Mouse (Mus musculus) cerebellum, postnatal 25 days (tissue): ENCODE data around the gene Tgif2.
"Not testable (repeated sequence)": the region's sequence is repeated elsewhere in the genome, so short reads cannot be mapped to it uniquely, and the experiment has no call there.

Experiments used
- DNase-seq, 2 experiments: peaks; one replicate each; pipeline ENCODE4 v3.0.0; 2021; ENCODE audit warnings: mixed read lengths in 2 of 2

Gene Tgif2

GRCm38 (mm10) chr2:156839319-156840191 lies at the start of gene Tgif2:
Gene Tgif2, plus strand, starts transcription at chr2:156840007.
- peak in 1 of 2 experiments; percentile 22 for DNase-seq

- DNase-seq = no peak
These were observed 41.3 kb upstream of the Tgif2 start for GRCm38 (mm10) chr2:156798516-156798915.

- DNase-seq = peak; percentile 20 to 22
These were observed 38.8 kb upstream of the Tgif2 start for GRCm38 (mm10) chr2:156801045-156801444.

GRCm38 (mm10) chr2:156802116-156802515 lies 37.7 kb upstream of the Tgif2 start:
- not testable (repeated sequence) for DNase-seq

GRCm38 (mm10) chr2:156803698-156804372 lies 36.0 kb upstream of the Tgif2 start:
- DNase-seq = no peak

GRCm38 (mm10) chr2:156804589-156804988 lies 35.2 kb upstream of the Tgif2 start:
- no peak for DNase-seq

- no peak for DNase-seq
These were observed 32.9 kb upstream of the Tgif2 start for GRCm38 (mm10) chr2:156806886-156807285.

GRCm38 (mm10) chr2:156809579-156809978 lies 30.2 kb upstream of the Tgif2 start:
- DNase-seq = peak; percentile 61 to 75

GRCm38 (mm10) chr2:156810716-156811115 lies 29.1 kb upstream of the Tgif2 start:
- DNase-seq = no peak

GRCm38 (mm10) chr2:156811556-156811955 lies 28.3 kb upstream of the Tgif2 start:
- DNase-seq = no peak

- DNase-seq = no peak
These were observed 25.4 kb upstream of the Tgif2 start for GRCm38 (mm10) chr2:156814344-156814801.

GRCm38 (mm10) chr2:156814893-156815292 lies 24.9 kb upstream of the Tgif2 start:
- DNase-seq = no peak

GRCm38 (mm10) chr2:156815412-156815811 lies 24.4 kb upstream of the Tgif2 start:
- no peak for DNase-seq

GRCm38 (mm10) chr2:156816116-156816515 lies 23.7 kb upstream of the Tgif2 start:
- DNase-seq = no peak

GRCm38 (mm10) chr2:156825128-156825527 lies 14.7 kb upstream of the Tgif2 start:
- not testable (repeated sequence) for DNase-seq

- DNase-seq = no peak
These were observed 5.5 kb upstream of the Tgif2 start for GRCm38 (mm10) chr2:156834336-156834735.

- no peak for DNase-seq
These were observed 968 bp upstream of the Tgif2 start for GRCm38 (mm10) chr2:156838839-156839238.

- DNase-seq = peak; percentile 20 to 25
These were observed 657 bp downstream of the Tgif2 start for GRCm38 (mm10) chr2:156840301-156841027.

GRCm38 (mm10) chr2:156841028-156841840 lies 1.4 kb downstream of the Tgif2 start:
- peak; percentile 20 to 26 for DNase-seq

- DNase-seq = peak; percentile 58 to 74
These were observed 2.3 kb downstream of the Tgif2 start for GRCm38 (mm10) chr2:156841841-156842706.

GRCm38 (mm10) chr2:156842711-156843110 lies 2.9 kb downstream of the Tgif2 start:
- no peak for DNase-seq
